Mouse (Mus musculus) CH12.LX (cell line): ENCODE data around the gene Procr. TPM values are rescaled to one million over a fixed set of nuclear protein-coding genes. Genes with fewer than 3 reads are reported as not detected.

Source experiments
- DNase-seq: peaks from one replicate; pipeline ENCODE4 v3.0.0-alpha.2; 2013; ENCODE audit errors: extremely low read depth
- H3K27ac ChIP-seq: 2 replicates; pipeline ENCODE4 v1.5.1; 2012; ENCODE audit warnings: low read depth, mild to moderate bottlenecking, control low read depth, moderate library complexity; ENCODE audit not compliant: insufficient read depth
- H3K27me3 ChIP-seq: replicated peaks from 2 replicates; pipeline ENCODE3; 2012; ENCODE audit warnings: inconsistent platforms
- H3K36me3 ChIP-seq, 2 experiments: replicated peaks in 1 of 2; 2 replicates each; pipeline versions ENCODE3 to v1.6.1; 2012; ENCODE audit warnings: inconsistent platforms in 1 of 2, low read length in 1 of 2, mild to moderate bottlenecking in 1 of 2, mixed read lengths in 1 of 2, moderate library complexity in 1 of 2; ENCODE audit not compliant: control insufficient read depth in 1 of 2, insufficient read depth in 1 of 2
- H3K4me1 ChIP-seq, 2 experiments: 2 replicates each; pipeline ENCODE4 v1.6.1; 2012; ENCODE audit warnings: inconsistent platforms in 1 of 2, moderate library complexity in 1 of 2; ENCODE audit not compliant: insufficient read depth in 2 of 2, control insufficient read depth in 1 of 2
- H3K4me2 ChIP-seq: 2 replicates; pipeline ENCODE4 v1.6.1; 2012; ENCODE audit warnings: low read depth, mild to moderate bottlenecking, control low read depth; ENCODE audit not compliant: poor library complexity, insufficient read depth, severe bottlenecking
- H3K4me3 ChIP-seq, 3 experiments: fragments of 150-350 bp in 1 of 3; sonication (generic) in 1 of 3; replicated peaks in 1 of 3; 2 replicates each; pipeline versions ENCODE3 to v1.5.1; 2011 to 2012; ENCODE audit warnings: low read depth in 2 of 3, low read length in 2 of 3, mild to moderate bottlenecking in 2 of 3, moderate library complexity in 2 of 3, control low read depth in 1 of 3, improper control_type of control experiment in 1 of 3, inconsistent platforms in 1 of 3, mixed read lengths in 1 of 3; ENCODE audit not compliant: poor library complexity in 1 of 3
- H3K79me2 ChIP-seq: replicated peaks from 2 replicates; pipeline ENCODE4 v1.6.1; 2012; ENCODE audit warnings: mild to moderate bottlenecking, moderate library complexity; ENCODE audit not compliant: control insufficient read depth, poor library complexity, insufficient read depth, severe bottlenecking; ENCODE audit errors: extremely low read depth
- H3K9ac ChIP-seq: 2 replicates; pipeline ENCODE4 v1.6.1; 2012; ENCODE audit warnings: low read depth, mild to moderate bottlenecking, control low read depth, moderate library complexity; ENCODE audit not compliant: insufficient read depth
- H3K9me3 ChIP-seq: replicated peaks from 2 replicates; pipeline ENCODE3; 2012; ENCODE audit warnings: low read length, inconsistent platforms, mixed read lengths
- BHLHE40 ChIP-seq: IDR thresholded peaks from 2 replicates; pipeline ENCODE4 v1.6.1; 2011; ENCODE audit warnings: mild to moderate bottlenecking, low read depth, low read length, improper control_type of control experiment
- CHD2 ChIP-seq: IDR thresholded peaks from 2 replicates; pipeline ENCODE4 v1.6.1; 2011; ENCODE audit warnings: low read length, improper control_type of control experiment
- E2F4 ChIP-seq: IDR thresholded peaks from 2 replicates; pipeline ENCODE4 v1.6.1; 2011; ENCODE audit warnings: low read depth, low read length, improper control_type of control experiment; ENCODE audit not compliant: insufficient replicate concordance
- IRF4 ChIP-seq: IDR thresholded peaks from 2 replicates; pipeline ENCODE4 v1.6.1; 2014; ENCODE audit warnings: low read depth, mild to moderate bottlenecking, inconsistent platforms, low read length, improper control_type of control experiment
- JUND ChIP-seq: conservative IDR thresholded peaks from 2 replicates; pipeline ENCODE4 v1.6.1; 2011; ENCODE audit warnings: low read depth, low read length, improper control_type of control experiment
- MAX ChIP-seq: IDR thresholded peaks from 2 replicates; pipeline ENCODE4 v1.6.1; 2011; ENCODE audit warnings: low read length, improper control_type of control experiment
- MAZ ChIP-seq: IDR thresholded peaks from 2 replicates; pipeline ENCODE4 v1.6.1; 2012; ENCODE audit warnings: low read depth, mild to moderate bottlenecking, inconsistent platforms, low read length, improper control_type of control experiment, moderate library complexity
- MXI1 ChIP-seq: IDR thresholded peaks from 2 replicates; pipeline ENCODE4 v1.6.1; 2011; ENCODE audit warnings: mild to moderate bottlenecking, low read depth, low read length, improper control_type of control experiment
- NELFE ChIP-seq: IDR thresholded peaks from 2 replicates; pipeline ENCODE4 v1.6.1; 2011; ENCODE audit warnings: low read depth, low read length, improper control_type of control experiment
- NRF1 ChIP-seq: IDR thresholded peaks from 2 replicates; pipeline ENCODE4 v1.6.1; 2014; ENCODE audit warnings: low read depth, mild to moderate bottlenecking, inconsistent platforms, low read length, improper control_type of control experiment, moderate library complexity
- POLR2AphosphoS2 ChIP-seq: IDR thresholded peaks from 2 replicates; pipeline ENCODE4 v1.6.1; 2011; ENCODE audit warnings: low read depth, low read length, improper control_type of control experiment
- SMC3 ChIP-seq: IDR thresholded peaks from 2 replicates; pipeline ENCODE4 v1.6.1; 2011; ENCODE audit warnings: low read depth, low read length, improper control_type of control experiment
- TBP ChIP-seq: conservative IDR thresholded peaks from 2 replicates; pipeline ENCODE4 v1.6.1; 2011; ENCODE audit warnings: low read depth, low read length, improper control_type of control experiment
- USF2 ChIP-seq: conservative IDR thresholded peaks from 2 replicates; pipeline ENCODE4 v1.6.1; 2011; ENCODE audit warnings: low read depth, low read length, improper control_type of control experiment
- ZC3H11A ChIP-seq: IDR thresholded peaks from 2 replicates; pipeline ENCODE4 v1.6.1; 2012; ENCODE audit warnings: low read depth, mild to moderate bottlenecking, inconsistent platforms, low read length, improper control_type of control experiment
- ZMIZ1 ChIP-seq: IDR thresholded peaks from 2 replicates; pipeline ENCODE4 v1.6.1; 2012; ENCODE audit warnings: low read depth, mild to moderate bottlenecking, inconsistent platforms, low read length, improper control_type of control experiment
- dilution Hi-C: fragments of 300-500 bp; cut with MboI; formaldehyde crosslinking; loops from 2 replicates; pipeline ENCODE4 v1.14.3; 2020; ENCODE audit warnings: low sequenced_read_pairs; ENCODE audit not compliant: extremely low pct_unique_long_range_greater_than_20kb, extremely low pct_ligation_motif_present
- in situ Hi-C: fragments of 300-500 bp; cut with MboI; formaldehyde crosslinking; loops from 3 replicates; pipeline ENCODE4 v1.14.3; 2019; ENCODE audit warnings: low sequenced_read_pairs, low pct_ligation_motif_present, low pct_unique_long_range_greater_than_20kb, mixed read lengths
- polyA plus RNA-seq: library from polyadenylated mRNA; unstranded; fragments of >175 nt; gene quantifications from 2 replicates; pipeline ENCODE4 v1.2.1, GENCODE M21; 2012; ENCODE audit warnings: low read depth; ENCODE audit not compliant: insufficient read length
- total RNA-seq, 2 experiments: library from RNA; depleted of rRNA; stranded (reverse); fragments of 300-350 nt in 1 of 2; fragments of >200 nt in 1 of 2; gene quantifications; 2 replicates each; pipeline ENCODE4 v1.2.3; 2012 to 2014

Gene Procr
- total and polyA plus RNA-seq, 3 experiments, result 0.14 to 2.8 TPM; not detected in 1

- no peak for TF ChIP-seq TBP
- TF ChIP-seq MXI1, result no peak
- TF ChIP-seq JUND, result no peak
- TF ChIP-seq BHLHE40, result no peak
- no peak for TF ChIP-seq E2F4
- TF ChIP-seq SMC3, result no peak
- TF ChIP-seq MAZ, result no peak
- no peak for TF ChIP-seq IRF4
- TF ChIP-seq NRF1, result no peak
- no peak for TF ChIP-seq ZC3H11A
- no peak for TF ChIP-seq NELFE
- no peak for TF ChIP-seq MAX
- no peak for TF ChIP-seq ZMIZ1
- no peak for TF ChIP-seq POLR2AphosphoS2
- TF ChIP-seq CHD2, result no peak
- no peak for TF ChIP-seq USF2
- dilution Hi-C loops, result no loop called here
- peaks cover 50 to 65% of the 10 kb centered on the region in 2 experiments for H3K36me3 ChIP-seq
These were observed 47.3 kb upstream of the Procr start for GRCm38 (mm10) chr2:155703630-155704029.

GRCm38 (mm10) chr2:155707251-155707650 lies 43.7 kb upstream of the Procr start:
- DNase-seq, result no peak
- dilution Hi-C loops, result no loop called here
- H3K27ac ChIP-seq, result no peak overlapping the region
- H3K4me3 ChIP-seq, result no peak overlapping the region
- H3K36me3 ChIP-seq, result peaks cover 63 to 84% of the 10 kb centered on the region in 2 experiments
- no peak overlapping the region for H3K9ac ChIP-seq
- no peaks in the 10 kb centered on the region for H3K9me3 ChIP-seq
- H3K4me2 ChIP-seq, result no peak overlapping the region
- in situ Hi-C loops, result no loop called here
- no peaks in the 10 kb centered on the region for H3K79me2 ChIP-seq
- H3K4me1 ChIP-seq, result no peaks in the 10 kb centered on the region
- no peaks in the 10 kb centered on the region for H3K27me3 ChIP-seq
- TF ChIP-seq JUND, result no peak

More at GRCm38 (mm10) chr2:155703630-155704029, 47.3 kb upstream of the Procr start:
- Histone ChIP-seq H3K79me2 (no peaks in the 10 kb centered on the region), H3K4me1 (no peaks in the 10 kb centered on the region), H3K9me3 (no peaks in the 10 kb centered on the region), H3K4me3 (no peak overlapping the region), H3K27me3 (no peaks in the 10 kb centered on the region), H3K27ac (no peak overlapping the region), H3K4me2 (no peak overlapping the region), H3K9ac (no peak overlapping the region)
- no peak for DNase-seq
- in situ Hi-C loops, result no loop called here
